Mouse (Mus musculus) adrenal gland, postnatal 25 days (tissue): Measurements from ENCODE around the gene Clpb. TPM values are rescaled to one million over a fixed set of nuclear protein-coding genes. Genes with fewer than 3 reads are reported as not detected.
A peak's percentile ranks its signal among the peaks of the same experiment; 100 is the strongest.

Source experiments
- DNase-seq: peaks from one replicate; pipeline ENCODE4 v3.0.0; 2021; ENCODE audit warnings: mixed read lengths
- total RNA-seq: library from RNA; stranded (reverse); gene quantifications from 2 replicates; pipeline ENCODE4 v1.2.3, GENCODE M21; 2021

Gene Clpb
- total RNA-seq, 1 experiment from 2014 or later: 68.3 TPM

DNA sequence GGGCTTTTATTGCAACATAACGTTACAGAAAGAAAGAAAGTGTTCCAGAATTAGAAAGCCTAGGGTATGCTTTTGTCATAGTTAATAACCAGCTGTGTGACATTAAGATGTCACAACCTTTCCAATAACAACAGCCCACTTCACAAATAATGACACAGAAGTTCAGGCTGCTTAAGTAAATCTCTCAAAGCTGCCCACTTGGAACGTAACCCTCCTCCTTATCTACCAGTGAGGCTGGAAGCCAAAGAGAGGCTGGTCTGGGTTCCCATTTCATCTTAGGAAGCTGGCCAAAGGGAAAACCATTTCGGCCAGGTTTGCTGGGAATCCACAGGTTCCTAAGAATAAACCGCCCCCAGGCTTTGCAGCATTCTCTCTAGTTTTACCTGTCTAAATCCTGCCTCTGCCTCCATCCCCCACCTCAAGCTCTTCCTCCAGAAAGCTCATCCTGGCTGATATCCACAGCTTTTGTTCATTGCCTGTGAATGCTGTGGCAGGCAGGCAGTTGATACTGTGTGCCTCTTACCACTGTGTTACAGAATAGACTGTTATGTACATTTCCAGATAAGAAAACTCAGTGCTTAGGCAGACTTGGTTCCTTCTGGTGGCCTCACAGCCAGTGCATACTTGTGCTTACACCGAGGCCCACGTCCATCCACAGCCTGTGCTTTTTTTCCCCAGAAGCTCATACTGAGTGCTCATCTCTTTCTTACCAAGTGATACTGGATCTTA is 12.8 kb downstream of the Clpb start:
- DNase-seq: no peak

DNA sequence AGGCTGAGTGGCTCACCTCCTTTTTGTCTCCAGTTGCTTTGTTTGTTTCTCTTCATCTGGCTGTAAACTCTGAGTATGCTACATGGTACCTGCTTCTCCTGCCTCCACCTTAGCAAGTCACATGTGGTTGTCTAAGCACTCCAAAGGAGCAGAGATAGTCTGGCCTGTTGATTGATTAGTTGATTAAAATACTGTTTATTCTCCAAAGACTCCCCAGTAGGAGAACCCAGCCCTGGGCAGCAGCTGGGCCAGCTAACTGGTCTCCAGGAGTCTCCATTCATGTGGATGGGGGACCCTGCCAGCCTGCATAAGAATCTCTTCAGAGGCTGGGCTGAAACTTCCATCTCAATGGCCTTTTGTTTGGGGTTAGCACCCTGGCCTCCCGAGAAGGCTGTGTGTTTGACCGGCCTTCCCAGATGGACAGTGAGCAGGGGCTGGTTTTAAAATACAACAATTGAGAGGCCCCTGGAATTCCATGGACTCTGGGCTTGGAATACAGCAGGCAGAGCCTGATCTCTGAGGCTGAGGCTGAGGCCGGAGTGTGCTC is 13.4 kb downstream of the Clpb start:
- DNase-seq: no peak

DNA sequence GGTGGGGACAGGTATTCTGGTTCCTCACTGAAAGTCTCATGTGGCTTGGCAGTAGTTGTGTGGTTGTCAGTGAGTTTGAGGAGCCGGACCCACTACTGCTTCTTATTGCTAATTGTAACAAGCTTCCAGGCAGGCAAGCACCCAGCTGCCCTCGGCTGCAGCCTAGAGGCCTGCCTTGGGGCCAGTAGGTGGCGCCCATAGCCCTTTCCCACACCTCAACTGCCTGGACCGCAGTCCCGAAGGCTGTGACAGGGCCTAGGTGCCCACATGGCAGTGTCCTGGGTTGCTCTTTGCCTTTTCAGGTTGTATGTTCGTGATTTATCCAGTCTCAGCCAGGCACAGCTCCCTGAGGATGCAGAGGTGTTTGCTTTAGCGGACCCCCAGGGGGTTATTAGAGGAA is 16.2 kb downstream of the Clpb start:
- DNase-seq: peak; percentile 82

DNA sequence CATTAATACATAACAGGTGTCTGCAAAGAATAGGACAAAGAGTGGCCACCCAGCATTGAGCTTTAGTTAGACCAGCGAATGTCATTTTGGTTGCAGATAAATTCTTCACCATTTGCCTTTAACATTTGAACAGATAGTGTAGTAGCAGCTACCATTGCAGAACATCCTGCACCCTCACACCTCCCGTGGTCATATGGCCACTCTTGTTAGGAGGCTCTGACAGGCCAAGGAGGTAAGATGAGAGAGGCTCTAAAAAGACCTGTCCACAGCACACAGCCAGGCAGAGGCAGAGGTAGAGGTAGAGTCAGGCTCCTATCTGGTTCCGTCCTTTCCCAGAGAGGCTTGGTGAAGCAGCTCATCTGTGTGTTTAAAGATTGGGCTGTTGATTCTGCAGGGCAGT is 17.5 kb downstream of the Clpb start:
- no peak for DNase-seq

DNA sequence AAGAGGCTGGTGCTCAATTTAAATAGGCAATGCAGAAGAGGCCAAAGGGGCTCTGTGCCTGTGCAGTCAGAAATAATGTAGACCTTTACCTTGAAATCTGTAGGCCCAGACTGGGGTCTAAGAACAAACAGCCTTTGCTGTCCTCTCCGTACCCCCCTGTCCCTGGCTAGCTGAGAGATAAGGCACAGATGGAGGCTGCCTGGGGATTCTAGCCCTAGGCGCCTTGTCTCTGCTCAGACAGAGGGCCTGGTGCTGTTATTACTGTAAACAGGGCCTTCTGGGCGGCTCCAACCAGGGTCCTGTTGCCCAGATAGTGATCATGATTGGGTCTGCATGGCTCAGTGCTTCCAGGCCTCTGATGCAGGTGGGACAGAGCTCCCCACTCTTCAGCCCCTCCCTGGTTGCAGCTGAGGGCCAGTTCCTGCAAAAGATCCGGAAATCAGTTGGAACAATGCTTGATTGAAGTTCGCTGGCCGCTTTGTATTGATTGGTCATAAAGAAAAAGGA is 18.2 kb downstream of the Clpb start:
- DNase-seq: no peak

DNA sequence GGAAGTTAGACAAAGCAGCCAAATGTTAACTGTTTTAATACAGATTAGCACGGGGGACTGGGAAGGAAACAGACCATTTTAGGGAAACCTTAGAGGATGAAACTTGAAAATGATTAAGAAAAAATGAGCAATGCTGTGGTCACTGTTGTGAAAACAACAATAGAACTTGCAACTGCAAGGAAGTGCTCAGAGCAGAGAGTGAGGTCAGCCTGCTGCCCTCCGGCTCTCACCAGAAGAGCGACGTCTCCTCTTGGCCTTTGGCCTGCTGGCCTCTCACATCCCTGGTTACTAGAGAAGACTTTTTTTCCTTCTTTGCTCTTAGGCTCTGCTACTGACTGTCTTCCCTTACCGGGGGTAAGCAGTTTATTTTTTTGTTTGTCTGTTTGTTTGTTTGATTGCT is 19.5 kb downstream of the Clpb start:
- no peak for DNase-seq

DNA sequence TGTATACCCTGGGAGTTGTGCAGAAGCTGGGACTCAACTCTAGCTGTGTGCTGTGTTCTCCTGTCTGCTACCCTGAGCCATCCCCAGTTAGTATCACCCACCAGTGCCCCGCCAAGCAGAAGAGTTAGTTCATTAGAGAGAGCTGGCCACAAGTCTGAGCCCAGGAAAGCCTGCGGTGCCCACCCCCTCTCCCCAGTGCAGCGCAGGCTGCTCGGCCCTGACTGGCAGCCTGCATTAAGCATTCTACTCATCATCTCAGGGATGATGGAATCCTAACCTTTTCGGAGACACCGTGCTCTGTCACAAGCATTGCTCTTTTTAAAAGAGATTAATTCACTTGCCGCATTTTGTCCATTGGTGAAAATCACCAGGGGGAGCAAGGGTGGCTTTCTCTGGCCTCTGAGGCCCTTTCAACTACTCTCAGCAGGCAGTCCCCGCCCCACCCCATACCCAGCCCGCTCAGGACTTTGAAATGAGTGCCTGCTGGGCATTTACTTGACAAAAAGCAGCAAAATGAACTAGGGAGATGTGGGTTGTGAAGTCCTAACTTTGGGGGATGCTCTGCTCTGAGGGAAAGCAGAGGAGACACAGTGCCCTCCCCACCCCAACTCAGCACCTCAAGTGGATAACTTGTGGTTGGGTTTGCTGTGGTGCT is 20.7 kb downstream of the Clpb start:
- DNase-seq: no peak

DNA sequence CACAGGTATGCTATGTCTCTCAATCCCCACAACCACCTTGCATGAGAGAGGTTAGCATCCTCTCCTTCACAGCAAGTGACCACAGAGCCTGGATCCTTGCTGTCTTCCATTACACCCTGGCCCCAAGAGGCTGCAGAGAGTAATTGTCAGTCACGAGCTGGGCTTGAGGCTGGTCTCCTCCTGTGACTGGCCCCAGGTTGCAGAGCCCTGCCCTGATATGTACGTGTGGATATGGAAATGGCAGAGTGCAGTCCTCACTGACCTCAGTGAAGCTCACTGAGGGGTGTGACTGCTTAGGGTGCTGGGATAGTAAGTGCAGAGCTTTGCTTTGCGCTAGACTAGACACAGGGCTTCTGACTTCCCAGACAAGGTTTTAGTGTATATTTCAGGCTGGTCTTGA is 21.2 kb downstream of the Clpb start:
- DNase-seq: no peak

DNA sequence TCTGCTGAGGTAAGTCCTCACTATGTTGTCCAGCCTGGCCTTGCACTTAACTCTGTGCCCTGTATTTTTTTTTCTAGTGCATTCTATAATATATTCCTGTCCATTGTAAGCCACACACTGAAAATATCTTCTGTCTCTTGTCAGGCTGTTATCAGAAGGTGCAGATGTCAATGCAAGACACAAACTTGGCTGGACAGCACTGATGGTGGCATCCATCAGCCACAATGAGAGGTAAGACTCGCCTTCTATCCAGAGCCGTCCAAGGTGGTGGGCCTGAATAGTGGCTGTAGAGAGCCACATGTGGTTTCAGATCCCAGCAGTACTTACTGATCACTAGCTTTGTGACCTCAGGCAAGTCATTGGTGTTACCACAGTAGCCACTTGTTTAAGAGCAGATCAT is 23.7 kb downstream of the Clpb start:
- DNase-seq: no peak

DNA sequence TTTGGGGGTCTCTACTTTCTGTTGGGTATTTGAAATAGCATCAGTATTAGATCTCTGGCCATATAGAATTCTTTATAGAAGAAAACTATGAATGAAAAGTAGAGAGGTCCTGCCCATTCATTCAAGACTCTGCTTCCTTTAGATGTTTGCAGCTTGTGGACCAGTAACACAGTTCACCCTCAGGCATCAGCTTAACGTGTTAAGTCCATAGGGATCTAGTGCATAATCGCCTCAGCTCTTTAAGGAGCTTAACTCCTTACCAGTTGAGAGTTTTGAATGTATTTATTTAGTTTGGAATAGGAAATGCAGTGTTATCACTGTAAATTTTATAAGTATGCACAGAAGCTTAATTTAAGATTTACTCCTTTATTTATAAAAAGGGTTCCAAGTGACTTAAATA is 27.0 kb downstream of the Clpb start:
- DNase-seq: no peak

DNA sequence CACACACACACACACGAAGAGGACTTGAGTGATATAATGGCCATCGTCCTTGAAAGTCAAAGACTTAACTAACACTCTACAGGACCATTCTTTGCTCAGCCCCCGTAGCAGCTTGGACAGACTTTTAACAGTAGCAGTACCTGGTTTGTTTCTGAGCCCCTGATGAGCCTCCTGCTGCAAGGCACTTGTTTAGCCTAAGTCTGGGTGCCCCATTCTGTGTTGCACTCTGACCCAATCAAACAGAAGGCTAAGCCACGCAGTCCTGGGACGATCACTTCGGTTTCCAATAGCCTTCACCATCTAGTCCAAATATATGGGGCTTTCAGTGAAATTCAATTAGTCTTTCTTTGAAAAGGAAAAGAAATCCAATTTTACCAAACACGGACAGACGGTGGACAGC is 28.4 kb downstream of the Clpb start:
- no peak for DNase-seq

DNA sequence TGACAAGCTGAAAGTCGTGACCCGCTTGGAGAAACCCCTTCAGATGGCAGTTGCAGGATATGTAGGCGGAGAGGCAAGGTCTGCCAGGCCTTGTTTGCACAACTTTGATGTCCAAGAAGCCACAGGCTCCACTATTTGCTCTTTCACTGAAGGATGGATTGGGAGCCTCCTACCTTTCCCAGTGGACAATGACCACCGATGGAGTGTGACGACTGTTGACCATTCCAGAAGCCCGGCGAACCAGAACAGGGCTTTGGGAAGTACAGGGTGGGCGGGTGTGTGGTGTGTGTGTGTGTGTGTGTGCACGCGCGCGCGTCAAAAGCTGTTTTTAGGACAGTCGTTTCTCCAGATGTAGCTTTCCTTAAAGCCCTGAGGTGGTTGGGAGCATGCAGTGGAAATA is 29.0 kb downstream of the Clpb start:
- no peak for DNase-seq

DNA sequence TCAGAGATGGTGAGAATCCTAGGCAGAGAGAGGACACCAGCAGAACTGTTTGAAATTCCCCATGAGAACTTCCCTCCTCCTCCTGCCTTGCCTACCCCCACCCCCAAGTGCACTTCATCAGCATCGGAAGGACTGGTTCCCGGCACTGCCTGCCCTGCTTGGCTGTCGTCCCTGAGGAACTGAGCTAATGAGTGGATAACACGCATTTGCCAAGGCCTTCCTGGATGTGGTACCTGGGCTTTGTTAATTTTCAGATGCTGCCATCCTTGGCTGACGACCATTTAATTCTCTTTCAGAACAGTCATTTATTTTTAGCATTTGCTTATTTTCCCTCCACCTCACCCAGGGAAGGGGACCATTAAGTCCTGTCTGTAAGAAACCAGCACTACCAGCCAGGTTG is 32.0 kb downstream of the Clpb start:
- no peak for DNase-seq

DNA sequence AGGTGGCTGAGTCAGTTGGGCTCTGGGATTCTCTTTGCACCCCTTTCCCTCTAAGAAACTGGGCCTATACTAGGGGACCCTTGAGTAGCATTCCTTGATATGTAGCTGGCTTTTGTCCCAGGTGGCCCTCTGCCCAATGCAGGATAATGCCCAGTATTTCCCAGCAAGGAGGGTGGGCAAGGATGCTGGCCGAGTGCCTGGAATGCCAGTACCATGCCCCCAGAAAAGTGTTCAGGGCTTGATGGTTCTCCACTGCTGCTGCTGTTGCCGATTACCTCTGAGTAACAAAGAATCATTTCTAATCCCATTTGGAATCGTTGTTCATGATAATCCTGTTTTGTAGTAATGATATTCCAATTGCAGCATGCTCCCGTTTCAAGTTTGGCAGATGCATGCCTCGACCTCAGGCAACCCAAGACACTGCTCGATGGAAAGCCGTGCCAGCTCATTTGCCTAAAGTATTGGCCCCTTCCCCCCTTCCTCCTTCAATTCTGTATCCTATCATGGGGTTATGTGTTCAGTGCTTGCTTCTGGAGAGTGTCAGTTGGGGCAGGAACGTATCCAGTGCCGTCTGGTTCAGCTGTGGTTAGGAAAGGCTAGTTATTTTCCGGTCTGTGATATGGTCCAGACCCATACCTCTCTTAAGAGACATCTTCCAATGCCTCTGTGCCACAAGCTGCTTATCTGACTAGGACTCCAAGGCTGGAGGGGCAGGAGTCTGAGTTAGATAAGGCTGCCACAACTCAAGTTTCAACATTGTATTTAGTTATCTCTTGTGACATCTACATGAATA is 33.7 kb downstream of the Clpb start:
- no peak for DNase-seq

DNA sequence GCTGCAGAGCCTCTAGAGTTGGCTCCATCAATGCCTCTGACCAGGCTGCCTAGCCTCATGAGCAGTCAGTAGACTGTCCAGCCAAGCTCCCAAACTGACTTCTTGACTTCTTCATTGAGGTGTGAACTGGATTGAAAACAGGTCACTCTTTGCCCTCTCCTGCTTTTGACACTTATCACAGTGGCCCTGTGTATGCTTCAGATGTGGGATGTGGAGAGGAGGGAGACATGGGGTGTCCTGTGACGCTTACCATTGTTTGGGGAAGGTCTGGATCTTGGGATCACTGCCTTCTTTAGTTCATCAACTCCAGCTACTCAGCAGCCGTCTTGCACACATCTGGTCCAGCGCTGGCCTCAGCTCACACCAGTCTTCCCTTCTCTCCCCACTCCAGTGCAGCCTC is 36.9 kb downstream of the Clpb start:
- DNase-seq: no peak

DNA sequence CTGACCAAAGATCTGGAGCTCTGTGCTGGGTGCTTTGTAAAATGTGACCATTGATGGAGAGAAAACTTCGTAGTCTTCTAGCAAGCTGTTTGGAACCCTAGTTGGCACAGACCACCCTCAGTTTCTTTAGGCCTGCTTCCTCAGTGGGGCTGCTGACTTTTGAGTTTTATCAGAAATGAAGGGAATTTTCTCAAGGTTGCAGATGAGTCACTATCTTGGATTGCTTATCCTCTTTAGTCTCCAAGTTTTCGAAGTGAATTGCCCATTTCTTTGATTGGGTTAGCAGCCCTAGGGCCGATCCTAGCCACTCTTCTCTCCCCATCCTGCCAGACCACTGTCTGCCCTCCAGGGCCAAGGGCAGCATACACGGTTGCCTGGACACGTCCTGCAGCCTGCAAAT is 39.3 kb downstream of the Clpb start:
- DNase-seq: no peak

DNA sequence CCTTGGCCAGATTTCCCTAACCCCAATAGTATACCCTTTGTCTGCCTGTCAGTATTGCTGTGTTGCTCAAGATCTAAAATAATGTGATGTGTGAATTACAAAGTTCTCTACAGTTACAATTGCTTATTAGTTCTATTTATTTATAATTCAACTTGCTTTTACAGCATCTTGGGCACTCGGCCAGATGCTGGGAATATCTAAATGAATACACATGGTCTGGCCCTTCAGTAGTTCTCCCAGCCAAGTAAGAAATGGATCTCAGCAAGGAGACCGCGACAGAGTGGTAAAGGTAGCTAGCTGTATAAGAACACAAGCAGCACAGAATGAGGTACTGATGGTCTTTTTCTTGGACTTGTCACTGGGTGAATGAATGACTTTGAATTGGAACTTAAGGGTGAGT is 46.2 kb downstream of the Clpb start:
- DNase-seq: no peak

DNA sequence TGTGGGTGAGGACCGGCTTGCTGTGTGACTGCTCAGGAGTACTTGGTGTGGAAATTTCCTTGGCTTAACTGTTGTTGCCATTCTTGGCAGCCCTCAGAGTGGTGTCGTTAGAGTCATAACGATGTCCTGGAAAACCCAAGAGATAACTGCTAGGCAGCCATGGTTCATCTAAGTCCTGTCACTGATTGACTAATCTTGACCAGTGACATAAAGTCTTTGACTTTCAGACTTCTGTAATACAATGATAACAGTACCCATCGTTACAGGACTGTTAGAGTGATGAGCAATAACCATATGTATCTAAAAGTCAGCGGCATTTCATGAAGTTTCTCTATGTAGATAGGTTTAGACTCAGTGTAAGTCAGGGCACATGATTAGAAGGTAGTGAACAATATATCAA is 46.8 kb downstream of the Clpb start:
- no peak for DNase-seq

DNA sequence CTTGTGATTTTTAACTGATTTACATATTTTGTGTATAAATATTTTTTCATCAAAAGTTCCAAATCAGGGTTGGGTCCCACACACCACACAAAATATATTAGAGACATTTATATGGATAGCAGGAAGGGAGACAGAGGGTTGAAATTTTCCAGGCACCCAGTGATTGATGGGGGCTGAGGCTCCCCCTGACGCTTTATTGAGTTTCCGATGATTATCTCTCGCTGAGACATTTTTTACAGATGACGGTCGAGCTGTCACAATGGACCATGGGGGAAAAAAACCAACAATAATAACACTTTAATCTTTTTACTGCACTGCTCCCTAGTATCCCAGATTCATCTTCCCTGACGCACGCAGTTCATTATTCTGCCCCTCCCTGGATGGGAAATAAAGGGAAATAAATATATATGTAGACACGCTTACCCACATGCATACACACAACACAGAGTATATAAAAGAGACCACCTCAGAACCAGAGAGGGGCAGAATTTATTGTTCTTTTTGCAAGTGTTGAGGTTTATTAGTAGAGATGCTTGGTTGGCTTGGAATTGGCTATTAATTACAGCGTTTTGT is 50.5 kb downstream of the Clpb start:
- no peak for DNase-seq

DNA sequence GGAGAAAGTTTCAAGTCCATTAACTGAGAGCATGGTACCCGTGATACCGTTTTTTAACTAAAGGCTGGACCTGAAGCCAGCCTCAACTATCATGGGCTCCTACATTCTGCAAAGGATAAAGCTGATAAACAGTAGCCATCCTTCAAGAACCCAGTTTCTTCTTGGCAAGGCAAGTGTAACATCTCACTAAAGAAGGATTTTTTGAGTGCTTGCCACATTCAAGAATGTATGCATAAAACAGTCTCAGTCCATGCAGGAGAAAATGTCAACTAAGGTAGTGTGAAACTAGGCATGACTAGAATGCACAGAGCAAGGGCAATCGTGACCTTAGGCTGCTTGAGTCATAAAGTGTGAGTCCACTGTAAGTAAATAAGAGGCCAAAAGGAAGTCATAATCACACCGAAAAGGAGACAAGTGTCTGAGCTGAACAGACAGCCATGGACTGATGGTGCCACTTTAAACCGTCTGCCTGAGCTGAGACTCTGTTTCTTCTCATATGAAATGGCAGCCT is 51.7 kb downstream of the Clpb start:
- DNase-seq: no peak

DNA sequence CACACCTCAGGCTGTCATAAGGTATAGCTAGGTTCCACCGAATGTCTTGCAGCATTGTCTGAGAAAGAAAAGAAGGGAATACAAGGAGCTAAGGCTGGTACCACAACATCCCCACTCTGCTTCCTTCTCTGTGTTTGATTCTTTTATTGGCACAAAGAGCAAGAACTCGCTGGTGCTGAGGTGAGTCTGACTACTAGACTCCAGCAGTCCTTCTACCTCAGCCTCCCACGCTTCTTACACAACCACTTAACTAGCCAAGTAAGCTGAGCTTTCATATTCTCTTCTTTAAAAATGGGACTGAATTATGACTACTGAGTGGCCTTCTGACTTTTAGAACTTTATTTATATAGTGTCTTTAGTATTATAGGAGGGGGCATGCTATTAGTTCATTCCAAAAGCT is 56.9 kb downstream of the Clpb start:
- no peak for DNase-seq

DNA sequence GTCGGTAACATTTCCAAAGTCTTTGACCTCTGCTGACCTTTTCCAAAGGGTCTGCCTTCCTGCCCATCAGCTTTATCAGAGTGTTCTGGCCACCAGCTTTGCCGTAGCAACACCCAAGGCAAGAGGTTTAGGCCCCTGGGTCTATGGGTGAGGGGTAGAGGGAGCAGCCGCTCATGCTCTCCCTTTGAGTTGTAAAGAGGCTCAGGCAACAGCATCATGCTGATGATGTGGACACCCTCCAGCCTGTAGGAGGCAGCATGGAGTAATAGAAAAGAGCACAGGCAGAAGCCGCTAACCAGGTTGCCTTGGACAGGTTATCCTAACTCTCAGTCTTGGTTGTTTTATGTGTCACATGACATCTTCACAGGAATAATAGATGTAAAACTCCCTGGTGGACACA is 61.6 kb downstream of the Clpb start:
- peak; percentile 36 for DNase-seq

DNA sequence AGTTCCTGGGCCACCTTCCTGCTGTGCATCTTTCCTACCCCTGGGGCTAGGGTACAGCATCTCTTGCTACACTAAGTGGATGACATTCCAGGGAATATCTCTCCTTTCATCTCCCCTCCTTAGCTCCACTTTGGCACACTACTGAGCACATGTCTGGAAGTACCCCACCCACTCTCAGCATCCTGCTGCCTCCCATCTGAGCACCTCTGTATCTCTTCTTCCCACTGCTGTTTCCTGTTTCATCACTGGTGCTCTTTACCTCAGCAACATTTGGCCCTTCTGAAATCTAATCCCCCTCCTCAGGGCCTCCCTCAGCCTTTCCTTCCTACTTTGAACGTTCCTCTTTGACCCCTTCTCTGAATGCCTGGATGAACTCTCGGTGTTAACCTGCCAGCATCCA is 63.5 kb downstream of the Clpb start:
- DNase-seq: no peak
